Mouse (Mus musculus) neural tube, embryonic 13.5 days (tissue): ENCODE results near the gene Lrrc18. TPM values are rescaled to one million over a fixed set of nuclear protein-coding genes. Genes with fewer than 3 reads are reported as not detected.

Experiments used
- ATAC-seq: fragments of 200-750 bp; cut with Nextera tagmentation; 2 replicates; pipeline ENCODE4 v1.8.0; 2017; ENCODE audit warnings: low read depth, mild to moderate bottlenecking, moderate TSS enrichment, moderate library complexity
- H3K27ac ChIP-seq: fragments of 300-500 bp; sonication (generic); replicated peaks from 2 replicates; pipeline ENCODE4 v1.5.1; 2015; ENCODE audit warnings: moderate library complexity, mild to moderate bottlenecking, inconsistent platforms
- H3K27me3 ChIP-seq: fragments of 300-500 bp; sonication (generic); 2 replicates; pipeline ENCODE4 v1.6.1; 2015; ENCODE audit warnings: mild to moderate bottlenecking, inconsistent platforms
- H3K36me3 ChIP-seq: fragments of 300-500 bp; sonication (generic); 2 replicates; pipeline ENCODE4 v1.6.1; 2015; ENCODE audit warnings: mild to moderate bottlenecking, inconsistent platforms
- H3K4me1 ChIP-seq: fragments of 300-500 bp; sonication (generic); replicated peaks from 2 replicates; pipeline ENCODE4 v1.6.1; 2015; ENCODE audit warnings: inconsistent platforms
- H3K4me2 ChIP-seq: fragments of 300-500 bp; sonication (generic); 2 replicates; pipeline ENCODE4 v1.6.1; 2015; ENCODE audit warnings: inconsistent platforms, mild to moderate bottlenecking, moderate library complexity
- H3K4me3 ChIP-seq: fragments of 300-500 bp; sonication (generic); 2 replicates; pipeline ENCODE4 v1.5.1; 2015; ENCODE audit warnings: mild to moderate bottlenecking, inconsistent platforms
- H3K9ac ChIP-seq: fragments of 300-500 bp; sonication (generic); 2 replicates; pipeline ENCODE4 v1.6.1; 2015; ENCODE audit warnings: moderate library complexity, mild to moderate bottlenecking, inconsistent platforms
- H3K9me3 ChIP-seq: fragments of 300-500 bp; sonication (generic); 2 replicates; pipeline ENCODE4 v1.6.1; 2016; ENCODE audit warnings: inconsistent platforms
- WGBS: fragments of 180-500 bp; shearing (Covaris S2); methylation state at CpG from one replicate; pipeline ENCODE4 v1.1.7; 2015; 5-methylcytosine and 5-hydroxymethylcytosine counted together
- polyA plus RNA-seq: library from polyadenylated mRNA; unstranded; fragments of >200 nt; fragmentation: Nextera tagmentation; extraction: Ambion mirVana; gene quantifications from 2 replicates; pipeline ENCODE4 v1.2.1, GENCODE M21; 2015

The Lrrc18 gene
- polyA plus RNA-seq, result 0.25 and 0.63 TPM in 2 replicates

- Histone ChIP-seq H3K27ac (no peak within 1 kb of the TSS), H3K4me1 (peaks cover 24% of the 10 kb centered on the region), H3K9ac (no peak within 1 kb of the TSS), H3K9me3 (no peaks in the 10 kb centered on the region), H3K27me3 (peaks cover 37% of the 10 kb centered on the region), H3K4me2 (no peak within 1 kb of the TSS), H3K4me3 (no peak within 1 kb of the TSS), H3K36me3 (no peaks in the 10 kb centered on the region)
- ATAC-seq, result no peak
- WGBS, result 91% methylated on average over 2 of the region's 2 CpGs
Measured at GRCm38 (mm10) chr14:32991082-32991481, at the start of gene Lrrc18. Lrrc18 (plus strand) TSS chr14:32991382.

GRCm38 (mm10) chr14:32947512-32947911 lies 43.7 kb upstream of the Lrrc18 start:
- no peaks in the 10 kb centered on the region for H3K9me3 ChIP-seq
- ATAC-seq, result no peak
- H3K4me2 ChIP-seq, result no peak overlapping the region
- no peak overlapping the region for H3K27ac ChIP-seq
- 98% methylated on average over 2 of the region's 2 CpGs for WGBS
- no peaks in the 10 kb centered on the region for H3K27me3 ChIP-seq
- no peak overlapping the region for H3K9ac ChIP-seq
- H3K4me3 ChIP-seq, result no peak overlapping the region
- H3K36me3 ChIP-seq, result no peaks in the 10 kb centered on the region
- H3K4me1 ChIP-seq, result peaks cover 22% of the 10 kb centered on the region

- 37% methylated on average over 20 of the region's 20 CpGs for WGBS
- peak overlapping the region; percentile 15; the same call in 1 of the 2 replicates for H3K4me2 ChIP-seq
- H3K9ac ChIP-seq, result no peak overlapping the region
- peak overlapping the region; percentile 65 for H3K27ac ChIP-seq
- peak; percentile 88 for ATAC-seq
- peaks cover 22% of the 10 kb centered on the region for H3K4me1 ChIP-seq
- H3K36me3 ChIP-seq, result no peaks in the 10 kb centered on the region
- H3K4me3 ChIP-seq, result no peak overlapping the region
- peaks cover 9% of the 10 kb centered on the region; the same call in 1 of the 2 replicates for H3K27me3 ChIP-seq
- H3K9me3 ChIP-seq, result no peaks in the 10 kb centered on the region
Measured at GRCm38 (mm10) chr14:32950312-32951301, 40.6 kb upstream of the Lrrc18 start.

GRCm38 (mm10) chr14:32956486-32956885 lies 34.7 kb upstream of the Lrrc18 start:
- H3K27me3 ChIP-seq, result peaks cover 9% of the 10 kb centered on the region; the same call in 1 of the 2 replicates
- H3K36me3 ChIP-seq, result no peaks in the 10 kb centered on the region
- no peak overlapping the region for H3K4me3 ChIP-seq
- ATAC-seq, result no peak
- H3K4me1 ChIP-seq, result peaks cover 29% of the 10 kb centered on the region
- WGBS, result 80% methylated on average over 8 of the region's 8 CpGs
- H3K9ac ChIP-seq, result no peak overlapping the region
- no peaks in the 10 kb centered on the region for H3K9me3 ChIP-seq
- no peak overlapping the region for H3K27ac ChIP-seq
- no peak overlapping the region for H3K4me2 ChIP-seq

DNA sequence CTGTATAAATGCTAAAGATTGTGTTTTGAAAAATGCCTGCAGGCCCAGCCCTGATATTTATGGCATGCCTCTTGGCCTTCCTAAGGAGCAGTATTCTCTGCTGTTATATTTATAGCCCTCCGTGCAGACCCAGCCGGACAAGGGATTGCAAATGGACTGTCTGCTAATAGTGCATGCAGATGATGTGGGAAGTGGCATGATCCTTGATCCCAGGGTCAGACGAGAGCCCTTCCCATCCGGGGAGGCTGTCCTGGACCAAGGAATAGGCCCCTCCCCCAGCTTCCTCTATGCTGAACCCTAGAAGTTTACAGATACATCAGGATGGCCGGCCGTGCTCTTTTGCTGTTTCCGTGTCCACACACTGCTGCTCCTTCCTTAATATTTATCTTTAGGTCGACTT lies 32.5 kb upstream of the Lrrc18 start:
- peaks cover 33% of the 10 kb centered on the region for H3K4me1 ChIP-seq
- no peaks in the 10 kb centered on the region for H3K9me3 ChIP-seq
- no peak overlapping the region for H3K27ac ChIP-seq
- no peaks in the 10 kb centered on the region for H3K36me3 ChIP-seq
- 49% methylated on average over 8 of the region's 8 CpGs for WGBS
- ATAC-seq, result no peak
- no peak overlapping the region for H3K4me2 ChIP-seq
- H3K4me3 ChIP-seq, result no peak overlapping the region
- no peak overlapping the region for H3K9ac ChIP-seq
- H3K27me3 ChIP-seq, result peaks cover 9% of the 10 kb centered on the region; the same call in 1 of the 2 replicates

DNA sequence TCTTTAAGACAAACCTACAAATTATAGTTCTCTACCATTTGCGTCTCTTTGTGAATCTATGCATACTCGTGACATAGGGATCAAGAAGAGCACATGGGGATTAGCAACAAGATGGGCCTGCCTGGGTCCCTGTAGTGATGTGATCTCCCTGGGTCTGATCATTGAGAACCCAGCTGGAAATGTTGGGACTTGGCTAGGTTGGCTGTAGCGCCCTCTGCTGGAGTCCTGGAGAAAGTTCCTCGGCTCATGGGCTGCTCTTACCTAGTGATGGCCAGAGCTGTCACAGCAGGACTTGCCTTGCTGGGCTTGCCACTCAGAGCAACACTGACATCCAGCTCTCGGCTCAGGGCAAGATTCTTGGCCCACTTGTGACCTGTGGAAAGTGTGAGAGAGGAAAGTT lies 30.7 kb upstream of the Lrrc18 start:
- Histone ChIP-seq H3K27ac (peak overlapping the region; percentile 39; the same call in 1 of the 2 replicates), H3K4me3 (no peak overlapping the region), H3K27me3 (no peaks in the 10 kb centered on the region; the same call in 1 of the 2 replicates), H3K4me2 (no peak overlapping the region), H3K4me1 (peaks cover 33% of the 10 kb centered on the region), H3K36me3 (no peaks in the 10 kb centered on the region), H3K9me3 (no peaks in the 10 kb centered on the region), H3K9ac (no peak overlapping the region)
- ATAC-seq, result peak; percentile 32; the same call in 1 of the 2 replicates
- 39% methylated on average over 5 of the region's 5 CpGs for WGBS

DNA sequence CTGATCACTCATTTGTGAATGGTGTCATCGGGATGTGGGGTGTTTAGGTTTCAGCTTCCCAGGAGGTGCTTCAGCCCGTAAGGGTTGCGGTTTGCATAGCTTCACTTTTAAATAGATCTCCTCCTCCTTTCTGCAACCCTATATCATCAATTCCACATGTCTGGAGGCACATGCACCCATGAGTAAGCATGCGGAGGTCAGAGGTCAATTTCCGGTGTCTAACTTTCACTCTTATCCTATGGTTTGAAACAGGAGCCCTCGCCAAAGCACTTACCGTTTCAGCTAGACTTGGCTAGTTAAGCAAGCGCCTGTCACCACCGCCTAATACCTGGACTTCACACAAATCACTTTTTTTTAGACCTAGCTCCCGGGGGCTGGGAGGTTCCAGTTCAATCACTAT lies 26.4 kb upstream of the Lrrc18 start:
- Histone ChIP-seq H3K4me3 (no peak overlapping the region), H3K9ac (no peak overlapping the region), H3K4me2 (no peak overlapping the region), H3K27me3 (no peaks in the 10 kb centered on the region), H3K27ac (no peak overlapping the region), H3K36me3 (no peaks in the 10 kb centered on the region), H3K9me3 (no peaks in the 10 kb centered on the region), H3K4me1 (peaks cover 18% of the 10 kb centered on the region)
- WGBS, result 83% methylated on average over 10 of the region's 10 CpGs
- no peak for ATAC-seq

- ATAC-seq, result no peak
- H3K9me3 ChIP-seq, result no peaks in the 10 kb centered on the region
- WGBS, result 71% methylated on average over 9 of the region's 9 CpGs
- H3K4me3 ChIP-seq, result no peak overlapping the region
- H3K4me2 ChIP-seq, result no peak overlapping the region
- H3K27ac ChIP-seq, result no peak overlapping the region
- no peaks in the 10 kb centered on the region for H3K27me3 ChIP-seq
- H3K36me3 ChIP-seq, result no peaks in the 10 kb centered on the region
- H3K9ac ChIP-seq, result no peak overlapping the region
- H3K4me1 ChIP-seq, result no peaks in the 10 kb centered on the region
Measured at GRCm38 (mm10) chr14:32970700-32971099, 20.5 kb upstream of the Lrrc18 start.

DNA sequence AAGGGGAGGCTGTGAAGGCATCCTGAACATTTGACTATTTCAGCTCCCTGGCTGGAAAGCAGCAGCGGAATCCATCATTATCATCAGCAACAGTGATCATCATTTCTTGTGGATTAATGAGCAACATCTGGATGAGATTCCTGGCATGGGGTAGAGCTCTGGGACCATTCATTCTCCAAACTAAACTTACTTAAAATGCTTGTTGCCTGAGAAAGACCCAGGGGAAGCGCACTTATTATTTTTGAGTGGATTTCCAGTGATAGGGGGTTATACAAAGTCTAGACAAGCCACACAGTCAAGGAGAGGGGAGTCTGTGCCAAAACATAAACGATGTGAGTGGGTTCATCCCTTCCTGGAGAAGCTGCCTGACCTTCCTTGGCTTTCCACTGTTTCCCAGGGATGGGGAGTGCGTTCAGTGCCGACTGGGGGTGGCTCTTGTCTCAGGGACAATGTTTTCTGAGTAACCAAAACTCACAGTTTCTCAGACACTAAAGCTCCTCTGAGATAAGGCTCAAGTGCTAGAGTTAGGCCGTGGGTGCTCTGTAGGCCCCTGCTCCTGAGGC lies 6.9 kb upstream of the Lrrc18 start:
- Histone ChIP-seq H3K27ac (no peak overlapping the region), H3K4me3 (no peak overlapping the region), H3K4me2 (no peak overlapping the region), H3K9ac (no peak overlapping the region), H3K9me3 (no peaks in the 10 kb centered on the region), H3K36me3 (no peaks in the 10 kb centered on the region), H3K27me3 (peaks cover 35% of the 10 kb centered on the region), H3K4me1 (peaks cover 17% of the 10 kb centered on the region; the same call in 1 of the 2 replicates)
- ATAC-seq, result no peak
- WGBS, result 78% methylated on average over 6 of the region's 6 CpGs

DNA sequence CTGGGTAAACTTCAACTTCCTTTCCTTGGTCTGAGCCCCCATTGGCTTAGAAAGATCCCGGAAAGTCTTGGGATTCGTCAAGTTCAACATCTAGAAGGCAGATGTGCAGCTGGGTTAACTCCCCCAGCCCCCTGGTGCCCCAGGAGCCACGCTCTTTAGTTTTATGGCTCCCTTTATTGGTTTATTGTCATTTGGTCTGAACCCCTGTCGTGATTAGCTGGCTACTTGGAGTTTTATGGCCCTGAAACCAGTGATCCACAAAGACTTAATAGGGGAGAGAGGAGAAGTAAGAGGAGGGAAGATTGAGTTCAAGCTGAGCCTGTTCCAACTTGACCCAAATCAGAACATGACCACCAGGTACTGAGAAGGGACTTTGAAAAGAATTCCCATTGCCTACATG lies 4.5 kb upstream of the Lrrc18 start:
- Histone ChIP-seq H3K9ac (no peak overlapping the region), H3K4me2 (no peak overlapping the region), H3K4me1 (peaks cover 10% of the 10 kb centered on the region; the same call in 1 of the 2 replicates), H3K27me3 (peaks cover 56% of the 10 kb centered on the region), H3K4me3 (no peak overlapping the region), H3K36me3 (no peaks in the 10 kb centered on the region), H3K27ac (no peak overlapping the region), H3K9me3 (no peaks in the 10 kb centered on the region)
- 7% methylated on average over 4 of the region's 4 CpGs for WGBS
- no peak for ATAC-seq

GRCm38 (mm10) chr14:32994954-32995636 lies 3.9 kb downstream of the Lrrc18 start:
- Histone ChIP-seq H3K4me2 (peak overlapping the region; percentile 37), H3K9ac (0 out of 2 replicates have a peak overlapping the region, but pooled peaks have one; percentile 8), H3K4me1 (peaks cover 25% of the 10 kb centered on the region), H3K9me3 (no peaks in the 10 kb centered on the region), H3K27me3 (peaks cover 14% of the 10 kb centered on the region), H3K36me3 (no peaks in the 10 kb centered on the region), H3K4me3 (0 out of 2 replicates have a peak overlapping the region, but pooled peaks have one; percentile 2), H3K27ac (no peak overlapping the region)
- WGBS, result 4% methylated on average over 10 of the region's 10 CpGs
- no peak; the same call in 1 of the 2 replicates for ATAC-seq
